In genomic region chr11:101146377-101146776, GRCm38 (mm10) we compare ENCODE assay signal across 13 mouse cellular contexts. TPM values are rescaled to one million over a fixed set of nuclear protein-coding genes. Genes with fewer than 3 reads are reported as not detected.
DNase-seq lines count a peak whose midpoint lies in the region; ATAC-seq and TF ChIP-seq lines count a peak whose summit lies in the region.
"Had no signal": no experiment of that assay in that cellular context is flagged by ENCODE, and none has a peak within 500 bp of the region (broad histone marks: within the 10 kb centered on the region; RNA-seq: fewer than 3 reads in every experiment).

No protein-coding gene starts in this region.

- peak overlapping the region; percentile 74 for H3K27ac ChIP-seq in testis, adult 2 months (ENCODE audit: control insufficient read depth, insufficient read depth, low read depth, low read length)
- H3K27ac ChIP-seq in forebrain, embryonic 11.5 days (ENCODE audit: low read depth, low read length): no peak overlapping the region
- H3K27ac ChIP-seq in hindbrain, postnatal 0 days: peak overlapping the region; percentile 48
- H3K27ac ChIP-seq: stomach, embryonic 15.5 days had no signal

- H3K9ac ChIP-seq in forebrain, embryonic 11.5 days (ENCODE audit: low read length): no peak overlapping the region
- H3K9ac ChIP-seq in hindbrain, postnatal 0 days (replicated peaks; ENCODE audit: low read length): no peak overlapping the region; the same call in 1 of the 2 replicates
- H3K9ac ChIP-seq: liver, postnatal 0 days; stomach, embryonic 15.5 days had no signal

- no peak for TF ChIP-seq CTCF in testis, adult 2 months (IDR thresholded peaks at IDR 0.05; ENCODE audit: control insufficient read depth, insufficient read depth, insufficient replicate concordance, low read depth, low read length)
- no peak for TF ChIP-seq CTCF in hindbrain, postnatal 0 days (IDR thresholded peaks at IDR 0.05; ENCODE audit: low read depth)

- H3K4me1 ChIP-seq in testis, adult 2 months (ENCODE audit: control insufficient read depth, insufficient read depth, low read length): peaks cover 7% of the 10 kb centered on the region
- peaks cover 9% of the 10 kb centered on the region; the same call in 1 of the 2 replicates for H3K4me1 ChIP-seq in forebrain, embryonic 11.5 days (replicated peaks; ENCODE audit: control insufficient read depth, insufficient read depth, low read length)
- peaks cover 5% of the 10 kb centered on the region; the same call in 1 of the 2 replicates for H3K4me1 ChIP-seq in hindbrain, postnatal 0 days (ENCODE audit: insufficient read depth, low read length)

- no peaks in the 10 kb centered on the region for H3K27me3 ChIP-seq in testis, adult 2 months (ENCODE audit: control insufficient read depth, insufficient read depth, low read length)
- H3K27me3 ChIP-seq in forebrain, embryonic 11.5 days (ENCODE audit: control insufficient read depth, insufficient read depth, low read length): no peaks in the 10 kb centered on the region
- H3K27me3 ChIP-seq in hindbrain, postnatal 0 days (ENCODE audit: insufficient read depth, low read length): no peaks in the 10 kb centered on the region
- H3K27me3 ChIP-seq: stomach, embryonic 15.5 days had no signal

- no peak for ATAC-seq in forebrain, embryonic 11.5 days (replicated peaks; ENCODE audit: low FRiP score)
- peak; percentile 59; the same call in 1 of the 2 replicates for ATAC-seq in hindbrain, postnatal 0 days
- ATAC-seq: liver, postnatal 0 days had no signal

- WGBS in forebrain, embryonic 11.5 days: 17% methylated on average over 10 of the region's 10 CpGs
- WGBS in hindbrain, postnatal 0 days: 13% methylated on average over 10 of the region's 10 CpGs

- H3K36me3 ChIP-seq in testis, adult 2 months (ENCODE audit: control insufficient read depth, insufficient read depth, low read length): no peaks in the 10 kb centered on the region
- H3K36me3 ChIP-seq in forebrain, embryonic 11.5 days (ENCODE audit: control insufficient read depth, insufficient read depth, low read length): no peaks in the 10 kb centered on the region
- no peaks in the 10 kb centered on the region for H3K36me3 ChIP-seq in hindbrain, postnatal 0 days (ENCODE audit: insufficient read depth, low read length)
- H3K36me3 ChIP-seq: stomach, embryonic 15.5 days had no signal

- peak; percentile 25; the same call in 1 of the 2 replicates for TF ChIP-seq POLR2A in testis, adult 2 months (IDR thresholded peaks at IDR 0.05; ENCODE audit: control insufficient read depth, low read depth, low read length)

- DNase-seq in testis, postnatal 14 days (ENCODE audit: low spot score): no peak
- peak; percentile 78 for DNase-seq in forebrain, embryonic 11.5 days (ENCODE audit: low spot score)
- DNase-seq in hindbrain, postnatal 0 days (ENCODE audit: low spot score): peak; percentile 88
- DNase-seq in retina, embryonic 14.5 days (ENCODE audit: low spot score): peak; percentile 78
- DNase-seq in ovary, adult 18-20 months (ENCODE audit: low spot score): no peak
- no peak for DNase-seq in urinary bladder, adult 2 months (ENCODE audit: low spot score)
- DNase-seq in layer of hippocampus, adult 18-20 months (ENCODE audit: low spot score in 2 of 2): no peak
- DNase-seq: gastrocnemius, postnatal 14 days; heart, postnatal 10 days; liver, postnatal 0 days had no signal

- 0 out of 2 replicates have a peak overlapping the region, but pooled peaks have one; percentile 27 for H3K4me2 ChIP-seq in forebrain, embryonic 11.5 days (ENCODE audit: low read depth, low read length, severe bottlenecking)
- 0 out of 2 replicates have a peak overlapping the region, but pooled peaks have one; percentile 16 for H3K4me2 ChIP-seq in hindbrain, postnatal 0 days (ENCODE audit: low read depth, low read length)
- H3K4me2 ChIP-seq: stomach, embryonic 15.5 days had no signal

- no peak overlapping the region for H3K4me3 ChIP-seq in testis, adult 2 months (ENCODE audit: control insufficient read depth, low read depth, low read length)
- no peak overlapping the region for H3K4me3 ChIP-seq in forebrain, embryonic 11.5 days (ENCODE audit: low read depth, low read length)
- no peak overlapping the region for H3K4me3 ChIP-seq in hindbrain, postnatal 0 days (ENCODE audit: low read length)
- H3K4me3 ChIP-seq: stomach, embryonic 15.5 days had no signal

- no peaks in the 10 kb centered on the region for H3K9me3 ChIP-seq in forebrain, embryonic 11.5 days (ENCODE audit: control insufficient read depth, low read length)
- no peaks in the 10 kb centered on the region for H3K9me3 ChIP-seq in hindbrain, postnatal 0 days (ENCODE audit: low read length)
- H3K9me3 ChIP-seq: stomach, embryonic 15.5 days had no signal

RNA-seq across cellular contexts. Expression of gene Tubg2, which starts 9.3 kb away (rescaled TPM):
- polyA plus RNA-seq in testis, adult 2 months (2012; rRNA removed): 1.6 and 1.9 TPM in 2 replicates
- 3.9 and 4.5 TPM in 2 replicates for polyA plus RNA-seq in forebrain, embryonic 11.5 days (2014; fragmentation: Nextera tagmentation; extraction: Ambion mirVana)
- 29.7 and 40.8 TPM in 2 replicates for total RNA-seq in hindbrain, postnatal 0 days (2014; rRNA removed)
- polyA plus RNA-seq in hindbrain, postnatal 0 days (2015; fragmentation: Nextera tagmentation; extraction: Ambion mirVana): 57.7 and 62.8 TPM in 2 replicates
- polyA plus RNA-seq in urinary bladder, adult 2 months (2012; rRNA removed): 3.3 and 5.0 TPM in 2 replicates
- total RNA-seq in layer of hippocampus, adult 18-20 months (2021): 10 to 100 TPM; 40.2 to 42.7 TPM
- total RNA-seq: monocyte, adult 5-6 weeks had no signal

RNA-seq across cellular contexts. Expression of gene Cntnap1, which starts 23.9 kb away (rescaled TPM):
- polyA plus RNA-seq in testis, adult 2 months (2012; rRNA removed): 0.40 and 0.44 TPM in 2 replicates
- polyA plus RNA-seq in forebrain, embryonic 11.5 days (2014; fragmentation: Nextera tagmentation; extraction: Ambion mirVana): 0.35 and 0.55 TPM in 2 replicates
- 25.4 and 28.9 TPM in 2 replicates for total RNA-seq in hindbrain, postnatal 0 days (2014; rRNA removed)
- polyA plus RNA-seq in hindbrain, postnatal 0 days (2015; fragmentation: Nextera tagmentation; extraction: Ambion mirVana): 5.8 and 6.5 TPM in 2 replicates
- 4.2 and 5.8 TPM in 2 replicates for polyA plus RNA-seq in urinary bladder, adult 2 months (2012; rRNA removed)
- 100 to 1,000 TPM; 154 to 162 TPM for total RNA-seq in layer of hippocampus, adult 18-20 months (2021)

RNA-seq across cellular contexts. Expression of gene Plekhh3, which starts 24.8 kb away (rescaled TPM):
- 2.6 and 4.1 TPM in 2 replicates for polyA plus RNA-seq in testis, adult 2 months (2012; rRNA removed)
- polyA plus RNA-seq in forebrain, embryonic 11.5 days (2014; fragmentation: Nextera tagmentation; extraction: Ambion mirVana): 7.9 and 9.1 TPM in 2 replicates
- 26.7 and 32.3 TPM in 2 replicates for total RNA-seq in hindbrain, postnatal 0 days (2014; rRNA removed)
- polyA plus RNA-seq in hindbrain, postnatal 0 days (2015; fragmentation: Nextera tagmentation; extraction: Ambion mirVana): 8.8 TPM in 2 replicates
- polyA plus RNA-seq in urinary bladder, adult 2 months (2012; rRNA removed): 33.9 and 35.6 TPM in 2 replicates
- total RNA-seq in layer of hippocampus, adult 18-20 months (2021): 10 to 100 TPM; 15.0 to 15.3 TPM

RNA-seq across cellular contexts. Expression of gene Tubg1, which starts 26.6 kb away (rescaled TPM):
- 22.4 and 27.3 TPM in 2 replicates for polyA plus RNA-seq in testis, adult 2 months (2012; rRNA removed)
- polyA plus RNA-seq in forebrain, embryonic 11.5 days (2014; fragmentation: Nextera tagmentation; extraction: Ambion mirVana): 126 and 132 TPM in 2 replicates
- 59.3 and 68.3 TPM in 2 replicates for total RNA-seq in hindbrain, postnatal 0 days (2014; rRNA removed)
- polyA plus RNA-seq in hindbrain, postnatal 0 days (2015; fragmentation: Nextera tagmentation; extraction: Ambion mirVana): 71.5 and 72.8 TPM in 2 replicates
- 4.3 and 11.0 TPM in 2 replicates for polyA plus RNA-seq in urinary bladder, adult 2 months (2012; rRNA removed)
- total RNA-seq in layer of hippocampus, adult 18-20 months (2021): 10 to 100 TPM; 43.7 to 46.5 TPM

RNA-seq across cellular contexts. Expression of gene Retreg3, which starts 26.7 kb away (rescaled TPM):
- 51.5 and 53.8 TPM in 2 replicates for polyA plus RNA-seq in testis, adult 2 months (2012; rRNA removed)
- polyA plus RNA-seq in forebrain, embryonic 11.5 days (2014; fragmentation: Nextera tagmentation; extraction: Ambion mirVana): 11.1 and 12.9 TPM in 2 replicates
- 56.8 and 68.4 TPM in 2 replicates for total RNA-seq in hindbrain, postnatal 0 days (2014; rRNA removed)
- 23.4 and 24.7 TPM in 2 replicates for polyA plus RNA-seq in hindbrain, postnatal 0 days (2015; fragmentation: Nextera tagmentation; extraction: Ambion mirVana)
- 66.2 and 67.3 TPM in 2 replicates for polyA plus RNA-seq in urinary bladder, adult 2 months (2012; rRNA removed)
- total RNA-seq in layer of hippocampus, adult 18-20 months (2021): 10 to 100 TPM; 57.2 to 58.1 TPM

Comparison
In these comparisons a context has a peak if more than half of its experiments do, and no peak if none do; other contexts are left out.
1. DNase-seq: peak in forebrain, embryonic 11.5 days (single experiment), hindbrain, postnatal 0 days (single experiment) and retina, embryonic 14.5 days (single experiment); none in testis, postnatal 14 days (single experiment), ovary, adult 18-20 months (single experiment), urinary bladder, adult 2 months (single experiment) and layer of hippocampus, adult 18-20 months (0 of 2).